Mouse (Mus musculus) kidney, embryonic 16.5 days (tissue): ENCODE data around the gene Ddx17. TPM values are rescaled to one million over a fixed set of nuclear protein-coding genes. Genes with fewer than 3 reads are reported as not detected.

Source experiments
- ATAC-seq: fragments of 200-750 bp; cut with Nextera tagmentation; 2 replicates; pipeline ENCODE4 v1.8.0; 2017; ENCODE audit warnings: moderate TSS enrichment; ENCODE audit not compliant: low FRiP score, low TSS enrichment
- H3K27ac ChIP-seq: fragments of 300-500 bp; sonication (generic); 2 replicates; pipeline ENCODE4 v1.5.1; 2014; ENCODE audit warnings: low read length
- H3K27me3 ChIP-seq: fragments of 300-500 bp; sonication (generic); 2 replicates; pipeline ENCODE4 v1.6.1; 2014; ENCODE audit warnings: low read length, control low read depth, mixed read lengths; ENCODE audit not compliant: insufficient read depth
- H3K36me3 ChIP-seq: fragments of 300-500 bp; sonication (generic); 2 replicates; pipeline ENCODE4 v1.6.1; 2014; ENCODE audit warnings: low read length, control low read depth, mixed read lengths; ENCODE audit not compliant: insufficient read depth
- H3K4me1 ChIP-seq: fragments of 300-500 bp; sonication (generic); 2 replicates; pipeline ENCODE4 v1.6.1; 2014; ENCODE audit warnings: low read length, control low read depth, mixed read lengths; ENCODE audit not compliant: insufficient read depth
- H3K4me2 ChIP-seq: fragments of 300-500 bp; sonication (generic); replicated peaks from 2 replicates; pipeline ENCODE4 v1.6.1; 2014; ENCODE audit warnings: low read depth, low read length
- H3K4me3 ChIP-seq: fragments of 300-500 bp; sonication (generic); 2 replicates; pipeline ENCODE4 v1.5.1; 2014; ENCODE audit warnings: mild to moderate bottlenecking, low read length
- H3K9ac ChIP-seq: fragments of 300-500 bp; sonication (generic); replicated peaks from 2 replicates; pipeline ENCODE4 v1.6.1; 2014; ENCODE audit warnings: low read length
- H3K9me3 ChIP-seq: fragments of 300-500 bp; sonication (generic); 2 replicates; pipeline ENCODE4 v1.6.1; 2016; ENCODE audit warnings: low read length, control low read depth
- WGBS: fragments of 180-500 bp; shearing (Covaris S2); extraction: QIAGEN DNeasy Blood & Tissue Kit; methylation state at CpG from one replicate; pipeline ENCODE4 v1.1.7; 2014; 5-methylcytosine and 5-hydroxymethylcytosine counted together
- polyA plus RNA-seq: library from polyadenylated mRNA; unstranded; fragments of >200 nt; fragmentation: Nextera tagmentation; extraction: Ambion mirVana; gene quantifications from 2 replicates; pipeline ENCODE4 v1.2.1, GENCODE M21; 2015

Ddx17 gene
- polyA plus RNA-seq = 48.3 and 52.0 TPM in 2 replicates

DNA sequence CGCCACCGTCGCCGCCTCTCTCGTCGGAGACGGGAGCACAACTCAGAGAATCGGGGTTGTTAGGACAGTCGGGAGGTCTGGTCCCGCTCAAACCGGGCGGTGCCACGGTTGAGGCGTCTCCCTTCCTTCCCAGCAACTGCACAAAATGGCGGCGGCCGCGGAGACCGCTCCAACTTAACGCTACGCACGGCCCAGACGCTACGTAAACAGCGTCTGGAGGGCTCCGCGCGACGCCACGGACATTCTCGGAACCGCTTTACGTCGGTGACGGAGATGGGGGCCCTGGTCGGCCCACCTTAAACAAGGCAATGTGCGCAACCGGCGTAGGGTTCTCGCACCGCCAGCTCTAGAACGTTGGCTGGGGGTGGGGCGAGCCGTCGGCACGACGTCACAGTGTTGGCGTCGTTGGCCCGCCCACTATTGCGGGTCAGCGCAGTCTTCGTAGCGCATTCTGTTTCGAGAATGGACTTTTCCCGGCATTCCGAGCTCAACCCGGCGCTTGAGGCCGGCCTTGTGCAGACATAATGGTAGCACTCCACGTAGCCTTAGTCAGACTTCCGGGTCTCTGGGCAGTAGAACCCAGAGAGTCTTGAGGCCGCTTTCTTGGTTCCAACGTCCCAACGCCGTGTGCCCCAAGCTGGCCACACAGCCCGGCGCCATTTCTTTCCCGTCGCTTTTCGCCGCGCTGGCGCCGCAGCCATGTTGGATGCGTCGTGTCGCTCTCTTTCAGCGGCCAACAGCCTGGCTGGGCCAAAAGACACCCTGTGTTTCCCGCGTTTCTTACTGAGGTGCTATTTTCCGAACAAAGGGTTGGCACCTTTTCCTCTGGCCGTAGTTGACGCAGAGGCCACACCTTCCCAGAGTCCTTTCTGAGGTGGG lies at the start of gene Ddx17:
Gene Ddx17, minus strand, starts transcription at position 332 of the 879 bp plus-strand sequence.
- WGBS = 2% methylated on average over 84 of the region's 84 CpGs
- peaks cover 19% of the 10 kb centered on the region for H3K4me1 ChIP-seq
- peak within 1 kb of the TSS; percentile 98 for H3K9ac ChIP-seq
- peak within 1 kb of the TSS; percentile 80 for H3K4me3 ChIP-seq
- H3K27ac ChIP-seq = peak within 1 kb of the TSS; percentile 99
- no peaks in the 10 kb centered on the region for H3K9me3 ChIP-seq
- peak; percentile 98 for ATAC-seq
- H3K4me2 ChIP-seq = peak within 1 kb of the TSS; percentile 76
- no peaks in the 10 kb centered on the region for H3K27me3 ChIP-seq
- peaks cover 26% of the 10 kb centered on the region for H3K36me3 ChIP-seq

DNA sequence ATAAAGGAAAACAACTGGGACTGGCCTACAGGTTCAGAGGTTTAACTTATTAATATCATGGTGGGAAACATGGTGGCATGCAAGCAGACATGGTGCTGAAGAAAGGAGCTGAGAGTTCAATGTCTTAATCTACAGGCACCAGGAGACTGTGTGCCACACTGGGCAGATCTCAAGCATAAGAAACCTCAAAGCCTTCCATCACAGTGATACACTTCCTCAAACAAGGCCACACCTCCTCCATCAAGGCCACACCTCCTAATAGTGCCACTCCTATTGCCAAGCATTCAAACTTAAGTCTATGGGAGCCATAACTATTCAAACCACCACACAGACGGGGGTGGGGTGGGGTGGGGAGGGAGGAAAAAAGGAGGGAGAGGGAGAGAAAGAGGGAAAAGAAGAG lies 35.0 kb upstream of the Ddx17 start:
- Histone ChIP-seq H3K36me3 (no peaks in the 10 kb centered on the region), H3K9ac (no peak overlapping the region), H3K4me3 (no peak overlapping the region), H3K9me3 (no peaks in the 10 kb centered on the region; the same call in 1 of the 2 replicates), H3K4me1 (no peaks in the 10 kb centered on the region), H3K27ac (no peak overlapping the region), H3K4me2 (no peak overlapping the region), H3K27me3 (no peaks in the 10 kb centered on the region)
- ATAC-seq = no peak
- 74% methylated on average over 1 of the region's 1 CpGs for WGBS

DNA sequence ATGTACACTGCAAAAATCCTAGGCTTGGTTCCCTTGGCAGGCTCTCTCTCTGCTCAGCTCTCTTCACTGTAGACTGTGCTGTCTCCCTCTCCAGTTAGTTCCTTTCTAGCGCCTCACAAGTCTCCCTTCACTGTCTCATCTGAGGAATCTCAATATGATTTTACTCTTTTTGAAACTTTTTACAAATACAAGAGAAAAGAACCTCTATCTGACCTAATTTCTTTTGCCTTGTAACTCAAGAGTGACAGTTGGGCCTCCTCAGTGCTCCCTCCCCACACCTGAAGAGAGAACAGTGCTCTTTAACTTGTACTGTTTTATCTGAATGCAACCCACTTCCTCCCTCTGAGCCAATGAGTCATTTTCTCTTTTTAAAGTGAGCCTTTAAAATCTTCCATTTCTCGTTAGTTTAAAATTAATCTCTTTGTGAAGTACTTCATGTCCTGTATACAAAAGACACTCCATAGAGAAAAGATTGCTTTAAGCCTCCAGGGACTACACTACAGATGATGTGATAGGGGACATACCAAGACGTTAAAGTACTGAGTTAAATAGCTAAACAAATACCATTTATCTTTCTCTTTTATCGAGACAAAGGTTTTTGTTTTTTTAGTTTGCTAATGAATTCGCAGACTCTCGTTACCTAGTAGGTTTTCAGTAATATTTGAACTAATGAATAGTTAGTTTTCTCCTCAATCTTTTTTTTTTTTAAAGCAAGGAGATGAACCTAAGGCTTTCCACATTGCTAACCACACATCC lies 31.3 kb upstream of the Ddx17 start:
- no peak for ATAC-seq
- Histone ChIP-seq H3K27ac (no peak overlapping the region), H3K4me1 (no peaks in the 10 kb centered on the region), H3K4me3 (no peak overlapping the region), H3K36me3 (no peaks in the 10 kb centered on the region), H3K27me3 (no peaks in the 10 kb centered on the region), H3K9me3 (no peaks in the 10 kb centered on the region; the same call in 1 of the 2 replicates), H3K4me2 (no peak overlapping the region), H3K9ac (no peak overlapping the region)
- 67% methylated on average over 6 of the region's 6 CpGs for WGBS

DNA sequence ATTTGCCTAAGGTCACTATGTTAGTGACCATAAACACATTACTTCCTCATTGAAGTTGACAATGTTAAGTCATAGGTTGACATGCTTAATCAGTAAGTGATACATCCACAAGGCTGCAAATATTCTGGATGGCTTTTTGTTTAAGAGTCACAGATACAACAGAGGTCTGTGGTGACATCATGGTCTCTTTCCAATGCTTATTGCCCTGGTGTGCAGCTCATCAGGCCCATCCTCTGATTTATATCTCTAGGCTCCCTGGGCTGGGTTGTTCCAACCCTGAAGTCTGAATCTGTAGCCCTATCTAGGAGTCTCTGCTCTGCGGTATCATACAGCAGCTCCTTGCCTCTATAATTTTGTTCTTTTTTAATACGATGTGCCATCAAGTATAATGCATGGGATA lies 30.4 kb upstream of the Ddx17 start:
- no peaks in the 10 kb centered on the region for H3K36me3 ChIP-seq
- 94% methylated on average over 2 of the region's 2 CpGs for WGBS
- H3K9ac ChIP-seq = no peak overlapping the region
- H3K9me3 ChIP-seq = no peaks in the 10 kb centered on the region; the same call in 1 of the 2 replicates
- no peaks in the 10 kb centered on the region for H3K27me3 ChIP-seq
- H3K27ac ChIP-seq = no peak overlapping the region
- no peak for ATAC-seq
- H3K4me1 ChIP-seq = no peaks in the 10 kb centered on the region
- H3K4me3 ChIP-seq = no peak overlapping the region
- no peak overlapping the region for H3K4me2 ChIP-seq

DNA sequence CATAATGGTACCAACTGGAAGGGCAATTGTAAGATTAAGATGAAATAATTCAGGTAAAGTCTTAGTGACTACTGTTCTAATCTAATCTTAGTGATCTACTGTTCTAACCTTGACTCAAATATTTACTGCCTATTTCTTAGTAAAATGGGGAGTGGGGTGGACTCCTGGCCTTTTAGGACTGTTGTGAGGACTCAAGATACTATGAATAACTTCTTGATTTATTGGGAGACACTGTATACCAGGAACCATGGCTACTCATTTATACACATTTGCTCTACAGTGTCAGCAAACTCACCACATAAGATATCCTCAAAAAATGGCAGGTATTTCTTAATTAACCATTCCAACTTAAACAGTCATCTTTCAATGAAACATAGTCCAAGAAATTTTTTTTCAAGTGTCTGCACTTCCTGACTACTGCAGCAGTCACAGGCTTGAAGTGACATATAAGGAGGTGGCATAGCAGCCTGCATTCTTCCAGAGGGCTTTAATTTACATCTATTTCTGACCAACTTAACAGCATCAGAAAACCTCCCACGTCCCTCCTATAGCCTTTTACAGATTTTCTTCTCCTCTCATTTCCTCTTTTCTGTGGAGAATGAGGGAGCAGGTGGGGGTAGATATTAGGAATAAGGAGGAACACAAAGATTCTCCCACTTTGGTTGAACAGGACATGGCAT lies 29.1 kb upstream of the Ddx17 start:
- Histone ChIP-seq H3K9ac (no peak overlapping the region), H3K27ac (no peak overlapping the region), H3K4me3 (no peak overlapping the region), H3K4me2 (no peak overlapping the region), H3K27me3 (no peaks in the 10 kb centered on the region), H3K36me3 (no peaks in the 10 kb centered on the region), H3K9me3 (no peaks in the 10 kb centered on the region; the same call in 1 of the 2 replicates), H3K4me1 (no peaks in the 10 kb centered on the region)
- no peak for ATAC-seq
- WGBS = 49% methylated on average over 1 of the region's 1 CpGs

DNA sequence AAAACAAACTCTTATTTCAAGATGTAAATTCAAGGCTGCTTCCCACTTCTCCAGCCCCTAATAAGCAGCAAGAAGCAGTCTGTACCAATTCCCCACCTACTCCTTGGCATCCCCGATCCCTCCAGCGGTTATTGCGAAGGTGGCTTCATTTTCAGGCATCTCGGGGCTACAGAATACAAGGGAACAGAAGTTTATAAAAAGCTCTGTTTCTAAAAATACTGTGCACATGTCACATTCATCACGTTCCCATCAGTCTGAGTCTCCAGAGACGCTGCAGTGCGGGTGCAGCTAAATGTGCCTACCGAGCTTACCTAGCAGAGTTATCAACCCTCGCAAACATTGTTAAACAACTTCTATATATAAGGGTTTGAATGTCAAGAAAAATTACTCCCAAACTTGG lies 15.9 kb upstream of the Ddx17 start:
- Histone ChIP-seq H3K4me2 (no peak overlapping the region), H3K9me3 (no peaks in the 10 kb centered on the region), H3K4me1 (no peaks in the 10 kb centered on the region), H3K4me3 (no peak overlapping the region), H3K27ac (no peak overlapping the region), H3K27me3 (no peaks in the 10 kb centered on the region), H3K36me3 (no peaks in the 10 kb centered on the region), H3K9ac (no peak overlapping the region)
- WGBS = 83% methylated on average over 9 of the region's 9 CpGs
- ATAC-seq = no peak

DNA sequence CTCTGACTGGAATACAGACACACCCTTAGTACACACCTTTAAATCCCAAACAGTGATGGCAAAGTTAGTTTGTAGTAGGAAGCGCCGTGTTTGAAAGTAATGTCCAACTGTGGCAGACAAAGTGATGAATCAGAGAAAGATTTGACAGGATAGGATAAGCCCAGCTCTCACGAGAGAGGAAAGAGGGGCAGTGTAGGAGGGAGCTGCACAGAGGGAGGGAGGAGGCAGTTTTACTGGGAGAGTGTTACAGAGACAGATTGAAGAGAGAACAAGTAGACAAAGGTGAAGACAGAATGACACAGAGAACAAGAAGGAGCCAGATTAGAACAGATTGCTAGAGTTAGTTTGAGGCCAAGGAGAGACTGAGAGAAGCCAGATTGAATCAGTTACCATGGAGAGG lies 13.1 kb upstream of the Ddx17 start:
- Histone ChIP-seq H3K4me3 (no peak overlapping the region), H3K4me1 (no peaks in the 10 kb centered on the region), H3K9ac (no peak overlapping the region), H3K27ac (no peak overlapping the region), H3K36me3 (no peaks in the 10 kb centered on the region), H3K4me2 (no peak overlapping the region), H3K9me3 (no peaks in the 10 kb centered on the region), H3K27me3 (no peaks in the 10 kb centered on the region)
- ATAC-seq = no peak
- 66% methylated on average over 3 of the region's 3 CpGs for WGBS

DNA sequence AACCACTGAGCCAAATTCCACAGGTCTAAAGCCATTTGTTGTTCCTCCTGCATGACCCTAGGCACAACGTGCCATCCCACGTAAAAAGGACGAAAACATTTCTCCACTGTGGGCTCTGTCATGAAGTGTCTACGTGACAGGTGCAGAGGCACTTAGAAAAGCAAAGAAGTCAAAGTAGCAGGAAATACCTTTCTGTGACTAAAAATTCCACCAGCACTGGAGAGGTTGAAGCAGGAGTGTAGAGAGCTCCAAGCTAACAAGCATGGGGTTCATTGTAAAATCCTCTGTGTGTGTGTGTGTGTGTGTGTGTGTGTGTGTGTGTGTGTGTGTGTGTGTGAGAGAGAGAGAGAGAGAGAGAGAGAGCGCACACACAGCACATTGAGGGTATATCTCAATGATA lies 6.0 kb upstream of the Ddx17 start:
- no peak overlapping the region for H3K4me3 ChIP-seq
- no peaks in the 10 kb centered on the region for H3K36me3 ChIP-seq
- H3K27me3 ChIP-seq = no peaks in the 10 kb centered on the region
- WGBS = 66% methylated on average over 5 of the region's 5 CpGs
- H3K27ac ChIP-seq = no peak overlapping the region
- no peaks in the 10 kb centered on the region for H3K4me1 ChIP-seq
- ATAC-seq = no peak
- H3K9me3 ChIP-seq = no peaks in the 10 kb centered on the region
- no peak overlapping the region for H3K4me2 ChIP-seq
- no peak overlapping the region for H3K9ac ChIP-seq

DNA sequence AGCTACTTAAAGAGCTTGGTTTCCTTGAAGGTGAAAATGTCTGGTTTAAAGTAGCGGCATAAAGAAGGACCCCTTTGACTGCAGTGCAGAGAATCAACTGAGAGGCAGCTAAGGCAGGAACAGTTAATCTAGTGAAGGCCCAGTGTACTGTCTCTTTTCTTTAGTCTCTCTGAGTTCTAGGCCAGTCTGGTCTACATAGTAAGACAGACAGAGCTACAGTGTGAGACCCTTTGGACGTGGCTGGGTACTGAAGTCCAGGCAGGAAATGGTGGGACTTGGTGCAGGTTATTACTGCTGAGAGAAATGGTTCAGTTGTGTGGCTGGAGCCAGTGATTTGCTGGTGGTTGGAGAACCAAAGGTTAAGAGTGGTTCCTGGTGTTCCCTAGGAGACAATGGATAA lies 1.7 kb upstream of the Ddx17 start:
- Histone ChIP-seq H3K9ac (no peak overlapping the region), H3K27ac (no peak overlapping the region), H3K9me3 (no peaks in the 10 kb centered on the region), H3K36me3 (peaks cover 12% of the 10 kb centered on the region), H3K4me1 (peaks cover 19% of the 10 kb centered on the region), H3K4me2 (no peak overlapping the region), H3K4me3 (no peak overlapping the region), H3K27me3 (no peaks in the 10 kb centered on the region)
- 92% methylated on average over 2 of the region's 2 CpGs for WGBS
- no peak for ATAC-seq
